Mouse (Mus musculus) heart, adult 9 months (tissue): ENCODE data around the gene Zmym5.
"Not testable (repeated sequence)": the region's sequence is repeated elsewhere in the genome, so short reads cannot be mapped to it uniquely, and the experiment has no call there.

Experiments
- DNase-seq, 2 experiments: peaks; one replicate each; pipeline ENCODE4 v3.0.0; 2022; ENCODE audit warnings: low spot score in 2 of 2

Zmym5 gene

DNA sequence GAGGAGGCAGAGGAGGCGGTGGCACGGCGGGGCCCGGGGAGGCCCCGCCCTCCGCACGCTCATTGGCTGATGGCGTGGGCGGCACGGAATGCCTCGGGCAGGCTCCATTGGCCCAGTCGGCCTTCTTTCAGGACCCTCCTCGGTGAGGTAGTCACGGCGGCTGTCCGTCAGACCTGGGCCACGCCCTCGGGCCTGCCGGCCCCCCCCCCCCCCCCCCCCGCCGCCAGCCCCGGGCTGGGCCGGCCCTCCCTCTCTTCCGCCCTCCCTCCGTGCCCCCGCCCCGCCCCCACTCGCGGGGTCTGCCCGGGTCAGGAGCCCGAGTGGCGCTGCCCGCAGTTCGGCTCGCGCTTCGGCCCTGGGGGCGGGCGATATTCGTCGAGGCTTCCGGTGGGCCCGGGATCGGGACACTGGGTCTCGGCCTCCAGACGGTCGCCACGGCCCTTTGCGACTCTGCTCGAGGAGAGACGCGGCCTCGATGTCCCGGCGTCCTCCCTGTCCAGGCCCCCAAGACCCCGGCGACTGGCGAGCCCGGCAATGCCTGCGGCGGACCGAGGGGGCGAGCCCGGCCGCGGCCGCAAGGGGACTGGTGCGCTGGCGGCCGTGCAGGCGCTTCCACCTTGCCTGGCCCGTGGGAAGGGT is at the start of gene Zmym5:
Gene Zmym5, minus strand, starts transcription at position 16 of the 639 bp plus-strand sequence.
- DNase-seq, result peak; percentile 94

DNA sequence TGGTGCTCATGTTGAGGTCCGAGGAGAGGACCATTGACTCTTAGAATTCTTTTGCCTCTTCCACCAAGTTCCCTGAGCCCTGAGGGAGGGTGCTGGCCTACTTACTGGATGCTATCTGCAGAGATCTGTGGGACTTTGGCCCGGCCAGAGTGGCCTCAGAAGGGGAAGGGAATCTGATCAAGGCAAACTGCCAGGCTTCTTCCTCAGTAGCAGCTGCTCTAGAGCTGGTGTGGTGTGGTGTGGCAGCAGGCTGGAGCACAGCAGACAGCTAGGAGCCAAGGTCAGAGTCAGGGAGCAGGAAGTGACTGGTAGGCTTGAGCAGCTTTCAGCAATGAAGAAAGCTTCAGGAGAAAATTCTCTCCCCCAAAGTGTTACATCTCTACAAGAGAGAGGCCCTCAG is 38.2 kb upstream of the Zmym5 start:
- DNase-seq, result no peak

DNA sequence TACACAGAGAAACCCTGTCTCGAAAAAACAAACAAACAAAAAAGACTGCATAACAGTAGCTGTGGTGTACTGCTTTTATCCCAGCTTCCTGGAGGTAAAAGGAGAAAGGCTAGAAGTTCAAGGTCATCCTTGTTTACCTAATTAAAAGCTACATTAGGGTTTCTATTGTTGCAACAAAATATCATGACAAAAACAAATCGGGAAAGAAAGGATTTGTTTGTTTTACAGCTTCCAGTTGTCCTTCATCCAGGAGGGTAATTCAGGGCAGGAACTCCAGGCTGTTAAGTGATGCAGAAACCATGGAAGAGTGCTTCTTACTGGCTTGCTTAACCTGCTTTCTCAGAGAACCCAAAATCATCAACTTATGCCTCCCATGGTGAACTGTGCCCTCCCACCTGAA is 36.8 kb upstream of the Zmym5 start:
- no peak for DNase-seq

DNA sequence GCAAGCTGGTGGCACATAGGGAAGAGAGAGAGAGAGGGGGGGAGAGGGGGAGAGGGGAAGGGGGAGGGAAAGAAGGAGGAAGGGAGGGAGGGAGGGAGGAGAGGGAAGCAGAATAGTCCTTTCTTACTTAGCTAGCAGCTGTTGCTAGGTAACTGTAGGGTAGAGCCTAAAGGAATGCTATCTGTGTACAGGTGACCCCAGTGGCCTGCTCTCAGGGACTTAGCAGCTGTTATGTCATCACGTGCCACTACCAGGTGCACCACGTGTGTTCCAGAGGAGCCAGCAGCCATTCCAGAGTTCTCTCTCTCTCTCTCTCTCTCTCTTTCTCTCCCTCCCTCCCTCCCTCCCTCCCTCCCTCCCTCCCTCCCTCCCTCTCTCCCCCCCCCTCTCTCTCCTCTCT is 33.0 kb upstream of the Zmym5 start:
- no peak for DNase-seq

DNA sequence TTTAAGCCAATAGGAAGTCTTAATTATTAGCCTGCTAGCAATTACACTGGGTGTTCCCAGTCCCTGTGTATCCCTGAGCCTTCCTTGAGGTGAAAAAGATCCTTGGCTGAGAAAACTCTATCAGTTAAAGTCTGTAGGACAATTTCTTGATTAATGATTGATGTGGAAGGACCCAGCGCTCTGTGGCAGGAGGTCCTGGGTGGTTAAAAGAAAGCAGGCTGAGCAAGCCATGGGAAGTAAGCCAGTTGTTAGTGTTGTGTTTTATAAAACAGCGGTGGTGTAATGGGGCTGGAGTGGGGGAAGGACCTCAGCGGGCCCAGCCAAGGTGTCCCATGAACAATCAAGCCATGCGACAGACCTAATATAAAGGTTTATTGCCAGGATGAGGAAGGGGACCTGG is 32.5 kb upstream of the Zmym5 start:
- no peak for DNase-seq

DNA sequence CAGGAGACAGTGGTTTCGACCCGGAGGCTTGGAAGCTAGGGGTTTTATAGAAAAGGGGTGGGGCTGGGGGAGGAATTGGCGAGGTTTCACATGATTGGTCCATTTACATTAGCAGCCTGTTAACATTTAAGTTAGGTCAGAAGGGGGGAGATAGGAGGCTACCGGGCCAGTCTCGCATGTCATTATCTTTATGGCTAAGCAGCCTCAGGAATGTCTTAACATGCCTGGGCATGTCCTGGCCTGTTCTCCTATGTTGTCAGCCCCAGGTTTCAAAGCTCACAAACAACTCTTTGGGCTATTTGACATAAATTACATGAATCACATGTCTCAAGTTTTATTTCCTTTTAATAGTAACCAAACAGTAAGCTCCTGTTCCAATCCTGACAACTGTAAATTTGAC is 23.1 kb upstream of the Zmym5 start:
- not testable (repeated sequence) for DNase-seq

DNA sequence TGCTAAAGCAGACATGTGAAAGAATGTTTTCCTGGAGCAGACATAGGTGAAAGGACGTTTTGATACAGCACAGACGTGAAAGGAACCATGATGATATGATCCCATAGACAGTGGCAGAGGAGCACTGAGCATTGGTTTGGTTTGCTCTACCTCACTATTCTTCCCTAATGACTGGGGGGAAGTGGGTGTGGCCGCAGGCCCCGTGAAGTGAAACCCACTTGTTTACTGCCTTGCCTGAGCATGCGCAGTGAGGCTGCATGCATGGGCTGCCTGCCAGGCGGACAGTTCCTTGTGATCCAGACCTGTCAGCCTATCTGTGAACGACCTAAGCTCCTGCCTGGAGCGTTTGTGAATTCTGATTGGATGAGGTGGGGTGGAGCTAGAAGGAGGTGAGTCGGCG is 21.7 kb upstream of the Zmym5 start:
- DNase-seq, result peak; percentile 49 to 54

DNA sequence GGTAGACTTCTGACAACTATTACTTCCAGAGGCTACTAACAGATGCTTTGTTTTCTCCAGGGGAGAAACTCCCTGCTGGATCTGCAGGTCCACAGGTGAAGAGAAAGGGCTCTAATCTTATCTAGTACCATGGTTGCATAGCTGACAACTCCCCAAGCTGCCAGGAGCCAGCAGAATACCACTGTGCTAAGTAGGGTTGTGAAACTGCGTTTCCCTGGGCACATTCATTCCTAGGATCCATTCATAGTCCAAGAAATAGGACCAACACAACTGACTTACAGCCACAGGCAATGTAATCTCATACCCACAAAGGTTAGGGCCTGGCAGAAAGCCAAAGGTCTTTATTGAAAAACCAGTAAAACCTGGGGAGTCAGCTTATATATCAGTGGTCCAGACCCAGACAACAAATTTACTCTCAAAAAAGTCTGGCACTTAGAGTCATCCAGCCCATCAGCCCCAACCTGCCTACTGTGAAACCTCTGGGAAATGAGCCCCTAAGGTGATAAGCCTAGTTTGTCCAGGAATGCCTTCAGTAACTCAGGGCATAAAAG is 21.1 kb upstream of the Zmym5 start:
- DNase-seq, result no peak

DNA sequence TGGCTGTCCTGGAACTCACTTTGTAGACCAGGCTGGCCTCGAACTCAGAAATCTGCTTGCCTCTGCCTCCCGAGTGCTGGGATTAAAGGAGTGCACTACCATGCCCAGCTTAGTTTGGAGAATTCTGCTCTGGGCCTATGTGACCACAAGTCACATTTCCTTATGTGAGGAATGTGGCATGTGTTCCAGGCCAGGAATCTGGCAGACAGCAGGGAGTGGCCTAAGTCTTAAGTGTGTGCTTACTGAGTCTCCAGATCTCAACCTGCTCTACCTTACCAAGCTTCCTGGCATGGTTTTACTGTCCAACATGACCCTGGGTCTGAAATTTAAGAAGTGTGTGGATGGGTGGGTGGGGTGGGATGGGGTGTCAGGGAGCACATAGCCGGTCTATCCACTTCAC is 20.6 kb upstream of the Zmym5 start:
- no peak for DNase-seq

DNA sequence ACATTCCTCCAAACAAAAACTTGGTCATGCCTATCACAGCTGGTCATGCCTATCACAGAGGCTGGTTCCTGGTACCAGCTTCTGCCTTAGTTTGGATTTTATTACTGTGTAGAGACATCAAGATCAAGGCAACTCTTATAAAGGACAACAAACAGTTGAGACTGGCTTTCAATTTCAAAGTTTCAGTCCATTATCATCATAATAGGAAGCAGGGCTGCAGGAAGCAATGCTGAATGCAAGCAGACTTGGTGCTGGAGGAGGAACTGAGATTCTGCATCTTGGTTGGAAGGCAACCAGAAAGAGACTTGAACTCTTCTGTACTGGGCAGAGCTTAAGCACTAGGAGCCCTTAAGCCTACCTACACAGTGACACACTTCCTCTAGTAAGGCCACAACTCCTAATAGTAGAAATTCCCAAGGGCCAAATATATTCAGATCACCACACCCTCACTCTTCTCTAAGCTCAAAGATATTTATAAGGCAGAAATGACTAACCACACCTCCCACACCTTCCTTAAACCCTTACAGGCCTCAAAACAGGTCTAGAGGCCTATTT is 19.1 kb upstream of the Zmym5 start:
- no peak for DNase-seq

DNA sequence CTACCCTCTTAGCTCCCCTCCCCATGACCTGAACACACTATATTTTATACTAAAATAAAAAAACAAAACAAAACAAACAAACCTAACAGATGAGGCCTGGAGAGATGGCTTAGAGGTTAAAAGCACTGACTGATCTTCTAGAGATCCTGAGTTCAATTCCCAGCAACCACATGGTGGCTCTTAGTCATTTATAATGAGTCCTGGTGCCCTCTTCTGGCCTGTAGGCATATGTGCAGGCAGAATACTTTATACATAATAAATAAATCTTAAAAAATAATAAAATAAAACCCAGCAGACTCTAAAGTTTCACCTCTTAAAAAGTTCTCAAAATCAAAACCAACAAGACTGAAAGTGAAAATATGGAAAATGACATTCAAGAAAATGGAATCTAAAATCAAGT is 13.0 kb upstream of the Zmym5 start:
- DNase-seq, result no peak

DNA sequence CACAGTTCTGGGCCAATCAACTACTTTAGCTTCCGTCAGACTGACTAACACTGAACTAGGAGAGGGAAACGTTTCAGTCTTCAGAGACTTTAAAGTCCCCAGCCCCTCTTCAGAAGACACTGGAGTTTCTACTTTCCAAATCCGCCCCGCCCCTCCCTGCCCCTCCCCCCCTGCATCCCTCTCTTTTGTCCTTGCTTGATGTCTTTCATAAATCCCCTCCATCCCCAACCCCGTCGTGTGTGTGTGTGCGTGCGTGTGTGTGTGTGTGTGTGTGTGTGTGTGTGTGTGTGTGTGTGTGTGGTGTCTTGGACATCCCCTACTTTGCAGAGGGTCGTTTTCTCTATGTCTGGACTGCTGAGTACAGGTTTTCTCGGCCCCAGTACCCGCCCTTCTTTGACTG is 6.1 kb upstream of the Zmym5 start:
- no peak for DNase-seq

DNA sequence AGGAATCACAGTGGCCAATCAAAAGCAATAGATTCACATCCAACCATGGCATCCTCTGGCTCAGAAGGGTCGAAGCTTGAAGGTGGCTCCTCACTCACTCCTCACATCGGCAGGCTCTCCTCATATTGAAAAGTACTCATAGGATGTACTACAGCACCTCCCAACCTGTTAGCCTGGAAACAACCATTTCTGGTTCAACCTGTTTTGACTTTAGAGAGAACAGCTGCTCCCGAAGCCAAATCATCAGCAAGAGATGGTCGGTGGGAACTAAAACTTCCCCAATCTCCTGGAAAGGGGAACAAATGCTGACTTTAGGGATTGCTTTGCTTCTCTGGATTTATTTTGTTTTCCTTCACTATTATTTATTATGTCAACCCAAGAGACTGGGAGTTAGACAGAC is 5.6 kb upstream of the Zmym5 start:
- no peak for DNase-seq

DNA sequence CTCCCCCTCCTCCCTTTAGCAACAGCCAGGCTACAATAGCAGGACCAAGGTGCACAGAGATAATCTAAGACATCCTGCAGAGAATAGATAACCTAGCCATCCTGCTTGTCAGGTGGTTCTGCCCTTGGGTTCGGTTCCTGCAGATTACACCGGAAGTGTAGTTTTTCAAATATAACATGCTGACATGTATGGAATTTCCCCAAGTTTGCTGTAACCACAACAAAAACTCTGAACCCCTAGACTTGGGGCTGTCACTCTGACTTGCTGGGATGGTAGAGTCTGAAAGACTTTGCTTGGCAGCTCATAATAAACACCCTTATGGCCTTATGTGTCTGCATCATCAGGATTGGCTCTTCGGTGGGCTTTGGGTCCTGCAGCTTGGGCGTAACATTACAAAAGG is 5.0 kb upstream of the Zmym5 start:
- no peak for DNase-seq

DNA sequence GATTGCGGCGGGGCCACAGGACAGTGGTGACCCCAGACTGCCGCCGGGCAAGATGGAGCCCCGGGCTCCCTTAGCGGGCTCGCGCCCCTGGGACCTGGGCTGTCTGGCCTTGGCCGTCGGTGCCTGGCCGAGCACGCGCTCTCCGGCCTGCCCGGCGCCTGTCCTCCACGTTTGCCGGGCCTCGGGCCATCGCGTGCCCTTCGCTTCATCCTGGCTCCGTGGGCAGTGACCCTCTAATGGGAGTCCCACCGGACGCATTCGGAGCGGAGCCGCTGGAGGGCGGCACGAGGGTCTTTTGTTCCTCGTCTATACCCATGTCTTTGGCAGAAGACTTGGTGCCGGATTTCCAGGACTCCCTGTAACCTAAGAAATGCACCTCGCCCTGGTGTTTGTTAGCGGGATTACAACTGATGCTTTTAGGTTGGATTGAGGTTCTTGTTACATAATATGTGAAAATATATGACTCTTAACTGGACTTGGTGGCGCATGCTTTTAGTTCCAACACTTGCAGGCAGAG is 1.1 kb upstream of the Zmym5 start:
- DNase-seq, result peak; percentile 78 to 88

DNA sequence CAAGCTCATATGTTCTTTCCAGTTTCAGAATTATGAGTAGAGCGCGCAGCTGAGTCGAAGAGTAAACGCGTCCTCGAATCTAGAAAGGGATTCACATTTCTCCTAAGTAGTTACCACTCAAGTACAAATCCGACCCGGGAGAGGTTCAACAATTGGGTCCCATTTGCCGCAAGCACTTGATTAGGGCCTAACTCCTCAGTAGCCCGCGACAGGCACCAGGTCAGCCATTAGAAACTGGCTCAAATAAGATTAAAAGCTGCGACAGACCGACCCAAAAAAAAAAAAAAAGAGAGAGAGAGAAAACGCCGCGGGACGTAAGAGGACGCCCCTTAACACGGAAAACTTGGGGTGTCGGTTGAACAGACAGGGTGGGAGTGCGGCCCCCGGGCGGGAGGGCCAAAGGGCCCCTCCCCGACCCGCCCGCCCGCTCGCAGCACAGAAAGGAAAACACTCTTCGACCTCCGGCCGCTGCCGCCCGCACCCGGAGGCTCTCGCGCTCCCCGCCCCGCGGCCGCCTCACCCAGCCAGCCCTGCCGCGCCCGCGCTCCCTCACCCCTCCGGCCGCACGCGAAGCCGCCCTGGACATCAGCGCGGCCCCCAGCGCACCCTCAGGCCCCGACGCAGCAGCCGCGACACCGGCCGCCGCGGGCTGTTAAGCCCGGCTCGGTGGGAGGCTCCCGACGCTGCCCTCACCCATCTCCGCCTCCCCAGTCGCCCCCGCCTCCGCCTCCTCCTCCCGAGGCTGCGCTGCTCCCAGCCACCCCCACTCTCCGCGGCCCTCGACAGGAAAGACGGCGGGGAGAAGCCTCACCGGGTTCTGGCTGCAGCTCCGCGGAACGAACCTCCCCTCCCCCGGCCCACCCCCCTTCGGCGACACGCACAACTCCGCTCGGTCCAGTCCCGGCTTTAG is 480 bp downstream of the Zmym5 start:
- DNase-seq, result peak; percentile 54 to 66

DNA sequence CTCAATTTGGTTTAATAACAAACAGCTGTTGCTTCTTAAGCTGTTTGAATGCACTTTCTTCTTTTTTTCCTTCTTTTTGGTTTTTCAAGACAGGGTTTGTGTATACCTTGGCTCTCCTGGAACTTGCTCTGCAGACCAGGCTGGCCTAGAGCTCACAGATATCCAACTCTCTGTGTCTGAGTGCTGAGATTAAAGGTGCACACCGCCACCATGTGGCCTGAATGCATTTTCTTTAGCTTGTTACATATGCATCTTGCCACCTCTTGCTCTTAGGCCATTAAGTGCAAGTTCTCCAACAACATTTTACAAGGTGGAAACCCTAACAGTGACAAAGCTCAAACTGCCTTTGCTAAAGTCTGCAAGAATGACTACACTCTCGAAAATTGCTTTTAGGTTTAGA is 18.3 kb downstream of the Zmym5 start:
- DNase-seq, result peak in 1 of 2 experiments; percentile 18

DNA sequence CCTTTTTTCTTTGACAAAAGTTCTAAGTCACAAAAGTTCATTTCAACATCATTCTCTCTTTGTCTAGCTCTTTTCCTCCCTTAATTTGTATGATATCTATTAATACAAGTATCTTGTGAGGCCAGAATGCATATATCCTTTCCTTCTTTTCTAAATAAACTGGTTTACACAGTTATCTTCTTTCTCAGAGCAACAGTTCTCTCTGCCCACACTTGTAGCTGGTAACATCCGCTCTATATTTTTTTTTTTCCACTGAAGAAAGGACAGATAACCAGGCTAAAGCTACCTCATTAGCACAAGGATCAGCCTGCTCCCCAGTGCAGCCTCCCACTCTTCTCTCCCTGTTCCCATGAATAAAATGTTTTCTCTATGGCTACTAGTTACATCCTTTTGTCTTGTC is 26.9 kb downstream of the Zmym5 start:
- no peak for DNase-seq

DNA sequence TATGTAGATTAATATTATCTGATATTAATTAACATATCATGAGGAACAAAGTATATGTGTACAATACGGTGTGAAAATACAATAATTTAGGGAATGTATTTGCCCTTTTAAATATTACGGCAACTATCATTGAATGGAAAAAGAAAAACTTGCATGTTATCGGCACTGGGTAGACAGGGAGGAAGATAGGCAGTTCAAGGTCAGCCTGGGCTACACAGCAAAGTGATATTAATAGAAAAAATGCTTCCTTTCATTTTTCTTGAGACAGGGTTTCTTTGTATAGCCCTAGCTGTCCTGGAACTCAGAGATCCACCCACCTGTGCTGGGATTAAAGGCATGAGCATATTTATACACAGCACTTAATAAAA is 32.6 kb downstream of the Zmym5 start:
- no peak for DNase-seq

DNA sequence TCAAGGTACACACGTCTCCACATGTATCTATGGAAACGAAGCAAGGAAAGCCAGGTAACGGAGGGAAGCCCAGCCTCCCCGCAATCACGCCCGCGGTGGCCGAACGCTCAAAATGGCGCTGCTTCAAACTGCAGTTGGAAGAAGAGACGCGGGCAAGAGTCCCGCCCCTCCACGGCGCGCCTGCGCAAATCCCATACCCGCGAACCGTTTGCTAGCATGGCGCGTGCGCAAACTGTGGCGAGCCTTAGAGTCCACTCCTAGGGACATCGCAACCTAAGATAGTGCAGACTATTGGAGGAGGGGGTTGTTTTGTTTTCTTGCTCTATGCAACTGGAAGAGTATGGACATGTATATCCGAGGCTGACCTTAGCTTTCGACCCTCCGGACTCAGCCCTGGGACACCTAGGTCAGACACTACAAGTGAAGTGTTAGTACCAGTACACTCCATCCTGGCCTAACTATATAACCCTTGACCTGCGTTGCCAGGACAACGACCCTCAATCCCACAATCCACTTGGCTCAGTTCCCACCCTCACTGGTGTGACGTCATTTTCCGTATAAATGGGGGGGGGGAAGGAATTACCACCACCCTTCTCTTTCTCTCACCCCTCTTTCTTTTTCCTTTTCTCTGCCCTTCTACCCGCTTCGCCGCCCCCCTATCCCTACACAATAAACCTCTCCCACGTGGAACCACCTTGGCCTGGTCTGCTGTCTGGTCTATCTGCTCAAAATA is 33.1 kb downstream of the Zmym5 start, which contains the start of gene Pspc1:
Gene Pspc1, minus strand, starts transcription at position 117 of the 733 bp plus-strand sequence.
- peak; percentile 96 to 97 for DNase-seq

DNA sequence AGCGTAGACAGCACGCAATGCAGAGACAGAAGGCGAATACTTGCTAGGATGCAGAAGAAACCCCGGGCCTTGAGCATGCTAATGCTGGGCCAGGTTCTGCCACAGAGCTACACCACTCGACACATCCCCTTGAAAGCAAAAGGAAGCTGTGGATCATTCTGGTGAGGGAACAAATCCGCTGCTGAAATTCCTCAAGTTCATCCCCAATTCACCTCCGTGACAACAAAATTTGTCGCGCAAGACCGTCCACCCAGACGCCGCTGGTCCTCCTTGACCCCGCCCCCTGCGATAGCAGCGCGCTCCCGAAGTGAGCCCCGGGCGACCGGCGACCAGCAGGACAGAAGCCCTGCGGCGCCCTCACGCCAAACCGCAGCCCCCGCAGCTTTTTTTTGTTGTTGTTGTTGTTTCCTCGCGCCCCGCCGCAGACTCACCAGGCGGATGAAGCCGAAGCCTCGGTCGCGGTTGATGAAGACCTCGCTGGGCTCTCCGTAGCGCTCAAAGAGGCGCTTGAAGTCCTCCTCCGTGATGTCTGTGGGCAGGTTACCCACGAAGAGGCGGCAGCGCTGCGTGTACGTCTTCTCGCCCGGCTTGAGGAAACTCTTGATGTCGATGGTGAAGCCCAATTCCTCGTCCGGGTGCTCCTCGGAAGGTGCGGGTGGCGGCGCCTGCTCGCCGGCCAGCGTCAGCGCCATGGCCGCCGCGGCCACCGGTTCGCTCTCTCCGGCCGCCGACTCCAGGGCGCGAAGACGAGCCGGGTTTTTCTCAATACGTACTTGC is 34.0 kb downstream of the Zmym5 start:
- DNase-seq, result peak; percentile 67 to 70
